Mouse (Mus musculus): ENCODE results near the gene Klhl9.

Klhl9 gene

GRCm38 (mm10) chr4:88723497-88724090 is 1.3 kb upstream of the Klhl9 start:
- ATAC-seq (ENCODE audit: insufficient number of reproducible peaks, low FRiP score, low TSS enrichment), result no peak

GRCm38 (mm10) chr4:88718715-88719114 is 3.5 kb downstream of the Klhl9 start:
- no peak for ATAC-seq (ENCODE audit: insufficient number of reproducible peaks, low FRiP score, low TSS enrichment)

GRCm38 (mm10) chr4:88715059-88715458 is 7.2 kb downstream of the Klhl9 start:
- ATAC-seq (ENCODE audit: insufficient number of reproducible peaks, low FRiP score, low TSS enrichment), result no peak

- no peak for ATAC-seq (ENCODE audit: insufficient number of reproducible peaks, low FRiP score, low TSS enrichment)
Measured at GRCm38 (mm10) chr4:88714281-88714680, 8.0 kb downstream of the Klhl9 start.

GRCm38 (mm10) chr4:88707128-88707826 is 15.0 kb downstream of the Klhl9 start:
- ATAC-seq (ENCODE audit: insufficient number of reproducible peaks, low FRiP score, low TSS enrichment), result no peak

GRCm38 (mm10) chr4:88705924-88706323 is 16.3 kb downstream of the Klhl9 start:
- ATAC-seq (ENCODE audit: insufficient number of reproducible peaks, low FRiP score, low TSS enrichment), result no peak

GRCm38 (mm10) chr4:88699301-88699700 is 23.0 kb downstream of the Klhl9 start:
- ATAC-seq (ENCODE audit: insufficient number of reproducible peaks, low FRiP score, low TSS enrichment), result no peak

- ATAC-seq (ENCODE audit: insufficient number of reproducible peaks, low FRiP score, low TSS enrichment), result no peak
Measured at GRCm38 (mm10) chr4:88698781-88699180, 23.5 kb downstream of the Klhl9 start.

- no peak for ATAC-seq (ENCODE audit: insufficient number of reproducible peaks, low FRiP score, low TSS enrichment)
Measured at GRCm38 (mm10) chr4:88697753-88698152, 24.5 kb downstream of the Klhl9 start.

GRCm38 (mm10) chr4:88697108-88697507 is 25.2 kb downstream of the Klhl9 start:
- ATAC-seq (ENCODE audit: insufficient number of reproducible peaks, low FRiP score, low TSS enrichment), result no peak

- ATAC-seq (ENCODE audit: insufficient number of reproducible peaks, low FRiP score, low TSS enrichment), result peak; percentile 87
Measured at GRCm38 (mm10) chr4:88696237-88696884, 25.9 kb downstream of the Klhl9 start.

- no peak for ATAC-seq (ENCODE audit: insufficient number of reproducible peaks, low FRiP score, low TSS enrichment)
Measured at GRCm38 (mm10) chr4:88693392-88693791, 28.9 kb downstream of the Klhl9 start.

GRCm38 (mm10) chr4:88692537-88692936 is 29.7 kb downstream of the Klhl9 start:
- ATAC-seq (ENCODE audit: insufficient number of reproducible peaks, low FRiP score, low TSS enrichment), result no peak

GRCm38 (mm10) chr4:88691259-88691658 is 31.0 kb downstream of the Klhl9 start, which contains the start of gene Ifnab:
Gene Ifnab (minus strand): TSS chr4:88691359.
- no peak for ATAC-seq (ENCODE audit: insufficient number of reproducible peaks, low FRiP score, low TSS enrichment)

- no peak for ATAC-seq (ENCODE audit: insufficient number of reproducible peaks, low FRiP score, low TSS enrichment)
Measured at GRCm38 (mm10) chr4:88683812-88684211, 38.5 kb downstream of the Klhl9 start, which contains the start of gene Ifna2. Gene Ifna2 (minus strand): TSS chr4:88683912.

GRCm38 (mm10) chr4:88681353-88681752 is 40.9 kb downstream of the Klhl9 start:
- no peak for ATAC-seq (ENCODE audit: insufficient number of reproducible peaks, low FRiP score, low TSS enrichment)

GRCm38 (mm10) chr4:88680362-88680761 is 41.9 kb downstream of the Klhl9 start:
- no peak for ATAC-seq (ENCODE audit: insufficient number of reproducible peaks, low FRiP score, low TSS enrichment)

- no peak for ATAC-seq (ENCODE audit: insufficient number of reproducible peaks, low FRiP score, low TSS enrichment)
Measured at GRCm38 (mm10) chr4:88676824-88677223, 45.4 kb downstream of the Klhl9 start, which contains the start of gene Ifna16. Gene Ifna16 (minus strand): TSS chr4:88676924.

All from cerebellum, adult (tissue).